Mouse (Mus musculus): ENCODE results near the gene Zp1. TPM values are rescaled to one million over a fixed set of nuclear protein-coding genes. Genes with fewer than 3 reads are reported as not detected.

Zp1 gene
- polyA plus RNA-seq, 1 experiment: not detected

GRCm38 (mm10) chr19:10948416-10948815, 28.0 kb upstream of the Zp1 start:
- WGBS: 1% methylated on average over 20 of the region's 20 CpGs
- Histone ChIP-seq H3K4me1 (ENCODE audit: control insufficient read depth, insufficient read depth, low read length) (peaks cover 19% of the 10 kb centered on the region), H3K27ac (ENCODE audit: insufficient read depth, low read depth, low read length) (no peak overlapping the region), H3K4me3 (ENCODE audit: insufficient read depth, low read depth, low read length) (peak overlapping the region; percentile 52)
- TF ChIP-seq CTCF (IDR thresholded peaks at IDR 0.05; ENCODE audit: insufficient read depth, low read depth, low read length): no peak
- TF ChIP-seq POLR2A (IDR thresholded peaks at IDR 0.05; ENCODE audit: insufficient read depth, low read depth, low read length): no peak

DNA sequence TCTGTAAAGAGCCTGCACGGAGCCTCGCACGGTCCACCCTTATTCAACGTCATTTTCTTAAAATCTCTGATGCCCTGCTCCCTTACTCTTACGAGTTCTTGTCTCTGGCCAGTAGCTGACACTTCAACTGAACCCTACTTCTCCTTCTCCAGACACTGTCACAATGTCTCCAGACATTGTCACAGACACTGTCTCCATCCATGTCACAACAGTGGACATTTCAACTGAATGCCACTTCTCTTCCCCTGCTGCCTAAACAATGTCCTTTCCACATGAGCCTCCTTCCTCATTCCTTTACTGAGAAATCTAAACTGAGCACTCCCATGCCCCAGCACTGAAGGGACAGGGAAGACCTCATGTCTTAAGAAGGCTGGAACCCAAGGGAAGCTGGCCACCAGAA, 26.8 kb upstream of the Zp1 start:
- no peak for TF ChIP-seq CTCF (IDR thresholded peaks at IDR 0.05; ENCODE audit: insufficient read depth, low read depth, low read length)
- no peak for TF ChIP-seq POLR2A (IDR thresholded peaks at IDR 0.05; ENCODE audit: insufficient read depth, low read depth, low read length)
- H3K27ac ChIP-seq (ENCODE audit: insufficient read depth, low read depth, low read length): no peak overlapping the region
- no peak overlapping the region for H3K4me3 ChIP-seq (ENCODE audit: insufficient read depth, low read depth, low read length)
- H3K4me1 ChIP-seq (ENCODE audit: control insufficient read depth, insufficient read depth, low read length): peaks cover 16% of the 10 kb centered on the region
- whole genome bisulfite sequencing: 84% methylated on average over 5 of the region's 5 CpGs

DNA sequence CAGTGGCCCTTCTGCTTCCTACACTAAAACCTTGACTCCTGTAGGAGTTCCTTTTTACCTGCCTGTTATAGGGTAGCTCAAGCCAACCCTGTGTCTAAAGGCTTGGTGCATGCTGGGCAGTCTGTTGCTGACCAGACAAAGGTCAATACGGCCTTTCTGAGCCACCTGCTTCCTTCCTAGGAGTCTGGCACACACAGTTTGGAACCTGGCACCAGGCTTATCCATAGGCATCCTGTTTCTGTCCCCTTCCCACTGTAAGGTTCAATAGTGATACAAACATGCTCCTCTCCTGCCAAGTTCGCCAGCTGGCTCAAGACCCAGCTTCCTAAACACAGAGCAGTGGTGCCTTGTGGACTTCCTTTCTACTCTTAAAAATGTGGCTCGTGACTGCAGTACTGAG, 26.1 kb upstream of the Zp1 start:
- Histone ChIP-seq H3K4me1 (ENCODE audit: control insufficient read depth, insufficient read depth, low read length) (peaks cover 16% of the 10 kb centered on the region), H3K4me3 (ENCODE audit: insufficient read depth, low read depth, low read length) (no peak overlapping the region), H3K27ac (ENCODE audit: insufficient read depth, low read depth, low read length) (no peak overlapping the region)
- TF ChIP-seq POLR2A (IDR thresholded peaks at IDR 0.05; ENCODE audit: insufficient read depth, low read depth, low read length): no peak
- no peak for TF ChIP-seq CTCF (IDR thresholded peaks at IDR 0.05; ENCODE audit: insufficient read depth, low read depth, low read length)
- 79% methylated on average over 3 of the region's 3 CpGs for WGBS

- 90% methylated on average over 3 of the region's 3 CpGs for WGBS
- TF ChIP-seq CTCF (IDR thresholded peaks at IDR 0.05; ENCODE audit: insufficient read depth, low read depth, low read length) (no peak), POLR2A (IDR thresholded peaks at IDR 0.05; ENCODE audit: insufficient read depth, low read depth, low read length) (no peak)
- peaks cover 28% of the 10 kb centered on the region for H3K4me1 ChIP-seq (ENCODE audit: control insufficient read depth, insufficient read depth, low read length)
- H3K4me3 ChIP-seq (ENCODE audit: insufficient read depth, low read depth, low read length): no peak overlapping the region
- no peak overlapping the region for H3K27ac ChIP-seq (ENCODE audit: insufficient read depth, low read depth, low read length)
Observed at GRCm38 (mm10) chr19:10943955-10944354, 23.5 kb upstream of the Zp1 start.

DNA sequence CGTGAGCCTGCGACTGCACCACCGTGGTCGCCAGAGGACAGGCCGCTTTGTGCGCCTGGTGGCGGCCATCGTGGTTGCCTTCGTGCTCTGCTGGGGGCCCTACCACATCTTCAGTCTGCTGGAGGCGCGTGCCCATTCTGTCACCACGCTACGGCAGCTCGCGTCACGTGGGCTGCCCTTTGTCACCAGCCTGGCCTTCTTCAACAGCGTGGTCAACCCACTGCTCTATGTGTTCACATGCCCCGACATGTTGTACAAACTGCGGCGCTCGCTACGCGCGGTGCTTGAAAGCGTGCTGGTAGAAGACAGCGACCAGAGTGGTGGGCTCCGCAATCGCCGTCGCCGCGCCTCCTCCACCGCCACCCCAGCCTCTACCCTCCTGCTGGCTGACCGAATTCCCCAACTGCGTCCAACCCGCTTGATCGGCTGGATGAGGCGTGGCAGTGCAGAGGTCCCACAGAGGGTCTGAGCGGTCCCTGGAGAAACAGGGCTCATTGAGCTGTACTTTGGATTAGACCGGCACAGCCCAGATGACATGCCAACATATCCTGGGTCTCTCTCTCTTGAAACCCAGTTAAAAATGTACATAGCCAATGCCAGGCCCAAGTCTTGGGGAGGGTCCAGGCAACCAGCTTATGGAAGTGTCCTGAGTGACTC, 20.5 kb upstream of the Zp1 start:
- TF ChIP-seq POLR2A (IDR thresholded peaks at IDR 0.05; ENCODE audit: insufficient read depth, low read depth, low read length) (no peak), CTCF (IDR thresholded peaks at IDR 0.05; ENCODE audit: insufficient read depth, low read depth, low read length) (no peak)
- Histone ChIP-seq H3K4me1 (ENCODE audit: control insufficient read depth, insufficient read depth, low read length) (peaks cover 12% of the 10 kb centered on the region), H3K4me3 (ENCODE audit: insufficient read depth, low read depth, low read length) (peak overlapping the region; percentile 33), H3K27ac (ENCODE audit: insufficient read depth, low read depth, low read length) (no peak overlapping the region)
- 6% methylated on average over 40 of the region's 40 CpGs for WGBS

GRCm38 (mm10) chr19:10940097-10940800, 19.8 kb upstream of the Zp1 start:
- H3K4me3 ChIP-seq (ENCODE audit: insufficient read depth, low read depth, low read length): peak overlapping the region; percentile 33
- no peak overlapping the region for H3K27ac ChIP-seq (ENCODE audit: insufficient read depth, low read depth, low read length)
- 0 out of 2 replicates have a peak, but pooled peaks have one; percentile 4 for TF ChIP-seq POLR2A (IDR thresholded peaks at IDR 0.05; ENCODE audit: insufficient read depth, low read depth, low read length)
- peak; percentile 58; the same call in 1 of the 2 replicates for TF ChIP-seq CTCF (IDR thresholded peaks at IDR 0.05; ENCODE audit: insufficient read depth, low read depth, low read length)
- 21% methylated on average over 37 of the region's 37 CpGs for WGBS
- H3K4me1 ChIP-seq (ENCODE audit: control insufficient read depth, insufficient read depth, low read length): peaks cover 12% of the 10 kb centered on the region

- no peak overlapping the region for H3K27ac ChIP-seq (ENCODE audit: insufficient read depth, low read depth, low read length)
- 87% methylated on average over 3 of the region's 3 CpGs for WGBS
- TF ChIP-seq POLR2A (IDR thresholded peaks at IDR 0.05; ENCODE audit: insufficient read depth, low read depth, low read length) (no peak), CTCF (IDR thresholded peaks at IDR 0.05; ENCODE audit: insufficient read depth, low read depth, low read length) (no peak)
- H3K4me1 ChIP-seq (ENCODE audit: control insufficient read depth, insufficient read depth, low read length): peaks cover 12% of the 10 kb centered on the region
- H3K4me3 ChIP-seq (ENCODE audit: insufficient read depth, low read depth, low read length): no peak overlapping the region
Observed at GRCm38 (mm10) chr19:10938771-10939170, 18.3 kb upstream of the Zp1 start.

GRCm38 (mm10) chr19:10937110-10937563, 16.7 kb upstream of the Zp1 start, which contains the start of gene Ptgdr2:
Gene Ptgdr2 (plus strand): TSS chr19:10937160.
- 53% methylated on average over 5 of the region's 5 CpGs for WGBS
- TF ChIP-seq CTCF (IDR thresholded peaks at IDR 0.05; ENCODE audit: insufficient read depth, low read depth, low read length) (no peak), POLR2A (IDR thresholded peaks at IDR 0.05; ENCODE audit: insufficient read depth, low read depth, low read length) (no peak)
- Histone ChIP-seq H3K4me3 (ENCODE audit: insufficient read depth, low read depth, low read length) (no peak within 1 kb of the TSS), H3K4me1 (ENCODE audit: control insufficient read depth, insufficient read depth, low read length) (peaks cover 12% of the 10 kb centered on the region), H3K27ac (ENCODE audit: insufficient read depth, low read depth, low read length) (no peak within 1 kb of the TSS)

DNA sequence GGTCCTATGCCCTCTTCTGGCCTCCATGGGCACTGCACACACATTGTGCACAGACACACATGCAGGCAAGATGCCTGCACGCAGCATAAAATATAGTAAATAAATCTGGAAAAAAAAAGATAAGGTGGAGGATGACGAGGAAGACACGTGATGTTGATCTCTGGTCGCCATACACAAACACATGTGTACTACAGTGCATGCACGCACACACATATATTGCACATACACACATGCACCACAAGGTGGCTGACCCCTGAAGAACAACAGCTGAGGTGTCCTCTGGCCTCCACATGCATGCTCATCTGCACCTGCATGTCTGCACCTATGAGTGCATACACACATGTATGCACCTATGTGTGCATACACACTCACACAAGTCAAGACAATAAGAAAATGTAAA, 15.6 kb upstream of the Zp1 start:
- TF ChIP-seq POLR2A (IDR thresholded peaks at IDR 0.05; ENCODE audit: insufficient read depth, low read depth, low read length) (no peak), CTCF (IDR thresholded peaks at IDR 0.05; ENCODE audit: insufficient read depth, low read depth, low read length) (no peak)
- 87% methylated on average over 5 of the region's 5 CpGs for WGBS
- peaks cover 11% of the 10 kb centered on the region for H3K4me1 ChIP-seq (ENCODE audit: control insufficient read depth, insufficient read depth, low read length)
- no peak overlapping the region for H3K27ac ChIP-seq (ENCODE audit: insufficient read depth, low read depth, low read length)
- H3K4me3 ChIP-seq (ENCODE audit: insufficient read depth, low read depth, low read length): no peak overlapping the region
